Mouse (Mus musculus) left cerebral cortex, adult 11 months (tissue): ENCODE data around the gene Hapln2.

Source experiments
- DNase-seq: peaks from one replicate; pipeline ENCODE4 v3.0.0; 2022; ENCODE audit warnings: low spot score

The Hapln2 gene

GRCm38 (mm10) chr3:87981894-87982835, 45.2 kb downstream of the Hapln2 start:
- no peak for DNase-seq

GRCm38 (mm10) chr3:87981214-87981760, 46.1 kb downstream of the Hapln2 start:
- DNase-seq = no peak

GRCm38 (mm10) chr3:87980728-87981127, 46.7 kb downstream of the Hapln2 start:
- DNase-seq = no peak

GRCm38 (mm10) chr3:87980085-87980484, 47.3 kb downstream of the Hapln2 start:
- DNase-seq = no peak

GRCm38 (mm10) chr3:87979493-87979892, 47.9 kb downstream of the Hapln2 start:
- no peak for DNase-seq

GRCm38 (mm10) chr3:87974381-87974987, 52.9 kb downstream of the Hapln2 start:
- no peak for DNase-seq

GRCm38 (mm10) chr3:87973593-87974380, 53.6 kb downstream of the Hapln2 start:
- no peak for DNase-seq

- DNase-seq = no peak
Observed at GRCm38 (mm10) chr3:87972776-87973175, 54.6 kb downstream of the Hapln2 start.

- DNase-seq = no peak
Observed at GRCm38 (mm10) chr3:87972203-87972664, 55.1 kb downstream of the Hapln2 start.
